20 mouse cellular contexts compared by ENCODE assay signal in the genomic region with DNA sequence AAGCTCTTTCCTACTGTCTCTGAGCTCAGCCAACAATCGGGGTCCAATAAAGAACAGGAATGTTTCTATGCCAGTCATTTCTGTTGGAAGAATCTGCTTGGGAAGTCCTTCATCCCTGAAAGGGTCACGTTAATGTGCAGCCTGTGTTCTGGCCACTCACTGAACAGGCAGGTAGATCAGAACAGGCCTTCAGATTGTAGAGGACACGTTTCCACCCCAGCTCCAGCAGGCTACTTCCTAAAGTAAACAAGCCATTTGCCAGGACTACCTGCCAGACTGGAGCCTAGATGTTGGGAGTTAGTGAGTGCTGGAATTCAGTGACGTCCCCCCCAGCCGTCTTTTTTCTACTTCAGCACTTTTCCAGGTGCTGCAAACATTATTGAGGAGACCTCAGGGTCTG. TPM values are rescaled to one million over a fixed set of nuclear protein-coding genes. Genes with fewer than 3 reads are reported as not detected.
DNase-seq lines count a peak whose midpoint lies in the region; ATAC-seq and TF ChIP-seq lines count a peak whose summit lies in the region.
"Had no signal": no experiment of that assay in that cellular context is flagged by ENCODE, and none has a peak within 500 bp of the region (broad histone marks: within the 10 kb centered on the region; RNA-seq: fewer than 3 reads in every experiment).

No protein-coding gene starts in this region.

- WGBS in kidney, embryonic 14.5 days, result 42% methylated on average over 5 of the region's 5 CpGs
- WGBS in lung, adult 2 months, result 35% methylated on average over 5 of the region's 5 CpGs
- 32% methylated on average over 5 of the region's 5 CpGs for WGBS in kidney, postnatal 0 days
- WGBS in forebrain, embryonic 11.5 days, result 80% methylated on average over 5 of the region's 5 CpGs

- no peak overlapping the region for H3K4me3 ChIP-seq in kidney, embryonic 14.5 days (ENCODE audit: low read length)
- H3K4me3 ChIP-seq in lung, adult 2 months (replicated peaks; ENCODE audit: extremely low read depth, low read depth, low read length), result no peak overlapping the region
- H3K4me3 ChIP-seq in kidney, postnatal 0 days (replicated peaks; ENCODE audit: low read depth, low read length), result no peak overlapping the region
- H3K4me3 ChIP-seq in forebrain, embryonic 11.5 days (ENCODE audit: low read depth, low read length), result no peak overlapping the region
- H3K4me3 ChIP-seq: limb, embryonic 15.5 days; megakaryocyte, embryonic 14.5 days; midbrain, embryonic 15.5 days had no signal

- no peak for TF ChIP-seq CTCF in lung, adult 2 months (IDR thresholded peaks at IDR 0.05; ENCODE audit: insufficient read depth, low read length)
- no peak for TF ChIP-seq CTCF in kidney, postnatal 0 days (IDR thresholded peaks at IDR 0.05; ENCODE audit: low read depth)

- no peaks in the 10 kb centered on the region for H3K27me3 ChIP-seq in kidney, embryonic 14.5 days (ENCODE audit: control insufficient read depth, insufficient read depth, low read length)
- H3K27me3 ChIP-seq in kidney, postnatal 0 days (ENCODE audit: insufficient read depth, low read length), result no peaks in the 10 kb centered on the region
- no peaks in the 10 kb centered on the region for H3K27me3 ChIP-seq in forebrain, embryonic 11.5 days (ENCODE audit: control insufficient read depth, insufficient read depth, low read length)
- H3K27me3 ChIP-seq: limb, embryonic 15.5 days; megakaryocyte, embryonic 14.5 days; midbrain, embryonic 15.5 days; Patski had no signal

- peak; percentile 71 for DNase-seq in kidney, adult 11 months
- peak; percentile 21 for DNase-seq in lung, adult 2 months
- DNase-seq in lung, postnatal 10 days, result no peak
- no peak for DNase-seq in kidney, postnatal 0 days (ENCODE audit: low spot score)
- DNase-seq in lung, postnatal 36 days, result peak; percentile 37
- DNase-seq in forebrain, embryonic 11.5 days (ENCODE audit: low spot score), result no peak
- DNase-seq: adrenal gland, postnatal 14 days; cerebellum, adult 18-20 months; cerebellum, postnatal 36 days; forebrain, postnatal 0 days; heart, postnatal 14 days; layer of hippocampus, postnatal 36 days; retina, postnatal 1 day had no signal

- no peak overlapping the region for H3K9ac ChIP-seq in kidney, embryonic 14.5 days (ENCODE audit: low read depth, low read length)
- H3K9ac ChIP-seq in kidney, postnatal 0 days (ENCODE audit: low read depth, low read length), result no peak overlapping the region
- no peak overlapping the region for H3K9ac ChIP-seq in forebrain, embryonic 11.5 days (ENCODE audit: low read length)
- H3K9ac ChIP-seq: forebrain, postnatal 0 days; limb, embryonic 15.5 days; midbrain, embryonic 15.5 days had no signal

- no peak overlapping the region for H3K27ac ChIP-seq in kidney, embryonic 14.5 days (ENCODE audit: low read depth, low read length)
- H3K27ac ChIP-seq in kidney, postnatal 0 days, result 0 out of 2 replicates have a peak overlapping the region, but pooled peaks have one; percentile 50
- no peak overlapping the region for H3K27ac ChIP-seq in forebrain, embryonic 11.5 days (ENCODE audit: low read depth, low read length)
- H3K27ac ChIP-seq: hindbrain, postnatal 0 days; limb, embryonic 15.5 days; midbrain, embryonic 15.5 days had no signal

- TF ChIP-seq POLR2A in lung, adult 2 months (IDR thresholded peaks at IDR 0.05; ENCODE audit: borderline replicate concordance, extremely low read depth, low read depth, low read length), result no peak

- H3K36me3 ChIP-seq in kidney, embryonic 14.5 days (ENCODE audit: control insufficient read depth, insufficient read depth, low read length), result no peaks in the 10 kb centered on the region
- no peaks in the 10 kb centered on the region for H3K36me3 ChIP-seq in kidney, postnatal 0 days (ENCODE audit: insufficient read depth, low read length)
- no peaks in the 10 kb centered on the region for H3K36me3 ChIP-seq in forebrain, embryonic 11.5 days (ENCODE audit: control insufficient read depth, insufficient read depth, low read length)
- H3K36me3 ChIP-seq: limb, embryonic 15.5 days; midbrain, embryonic 15.5 days had no signal

- H3K9me3 ChIP-seq in kidney, embryonic 14.5 days (ENCODE audit: control insufficient read depth, low read length), result no peaks in the 10 kb centered on the region
- H3K9me3 ChIP-seq in kidney, postnatal 0 days (replicated peaks; ENCODE audit: low read length), result no peaks in the 10 kb centered on the region
- no peaks in the 10 kb centered on the region for H3K9me3 ChIP-seq in forebrain, embryonic 11.5 days (ENCODE audit: control insufficient read depth, low read length)
- H3K9me3 ChIP-seq: limb, embryonic 15.5 days; megakaryocyte, embryonic 14.5 days; midbrain, embryonic 15.5 days had no signal

- peaks cover 11% of the 10 kb centered on the region for H3K4me1 ChIP-seq in kidney, embryonic 14.5 days (ENCODE audit: control insufficient read depth, insufficient read depth, low read length)
- peaks cover 23% of the 10 kb centered on the region for H3K4me1 ChIP-seq in lung, adult 2 months (ENCODE audit: control insufficient read depth, insufficient read depth, low read length)
- H3K4me1 ChIP-seq in kidney, postnatal 0 days (replicated peaks; ENCODE audit: insufficient read depth, low read length), result peaks cover 14% of the 10 kb centered on the region; the same call in 1 of the 2 replicates
- peaks cover 14% of the 10 kb centered on the region for H3K4me1 ChIP-seq in forebrain, embryonic 11.5 days (replicated peaks; ENCODE audit: control insufficient read depth, insufficient read depth, low read length)

- no peak overlapping the region for H3K4me2 ChIP-seq in kidney, embryonic 14.5 days (replicated peaks; ENCODE audit: low read depth, low read length)
- H3K4me2 ChIP-seq in kidney, postnatal 0 days (ENCODE audit: low read length), result no peak overlapping the region
- H3K4me2 ChIP-seq in forebrain, embryonic 11.5 days (ENCODE audit: low read depth, low read length, severe bottlenecking), result no peak overlapping the region
- H3K4me2 ChIP-seq: limb, embryonic 15.5 days; midbrain, embryonic 15.5 days had no signal

- no peak for ATAC-seq in kidney, embryonic 14.5 days (ENCODE audit: low FRiP score, low TSS enrichment)
- ATAC-seq in kidney, postnatal 0 days (replicated peaks; ENCODE audit: low FRiP score, low read depth), result no peak
- no peak for ATAC-seq in forebrain, embryonic 11.5 days (replicated peaks; ENCODE audit: low FRiP score)
- ATAC-seq: activated CD4-positive, CD25-positive, alpha-beta regulatory T cell, adult 4 months; forebrain, postnatal 0 days; hindbrain, postnatal 0 days; midbrain, embryonic 15.5 days; Patski had no signal

RNA-seq across cellular contexts. Expression of a gene that starts 46.7 kb away (rescaled TPM):
- 5.2 and 12.1 TPM in 2 replicates for polyA plus RNA-seq in kidney, embryonic 14.5 days (2014; fragmentation: Nextera tagmentation; extraction: Ambion mirVana)
- 6.4 and 9.5 TPM in 2 replicates for polyA plus RNA-seq in lung, adult 2 months (2012; rRNA removed)
- 3.9 and 4.6 TPM in 2 replicates for polyA plus RNA-seq in kidney, postnatal 0 days (2015; fragmentation: Nextera tagmentation; extraction: Ambion mirVana)
- 16.7 and 17.9 TPM in 2 replicates for polyA plus RNA-seq in forebrain, embryonic 11.5 days (2014; fragmentation: Nextera tagmentation; extraction: Ambion mirVana)

Comparison
In these comparisons a context has a peak if more than half of its experiments do, and no peak if none do; other contexts are left out.
1. DNase-seq: peak in kidney, adult 11 months (single experiment), lung, adult 2 months (single experiment) and lung, postnatal 36 days (single experiment); none in lung, postnatal 10 days (single experiment), kidney, postnatal 0 days (single experiment) and forebrain, embryonic 11.5 days (single experiment).